Mouse (Mus musculus) embryonic fibroblast, embryonic 13.5 days (primary cell): ENCODE measurements around the gene Rpusd1.

Source experiments
- CTCF ChIP-seq: IDR thresholded peaks from 2 replicates; pipeline ENCODE4 v1.5.1; 2011; ENCODE audit warnings: mild to moderate bottlenecking, control low read depth, low read length, moderate library complexity, borderline replicate concordance; ENCODE audit not compliant: insufficient read depth
- POLR2A ChIP-seq: IDR thresholded peaks from 2 replicates; pipeline ENCODE4 v1.6.1; 2011; ENCODE audit warnings: low read depth, mild to moderate bottlenecking, control low read depth, low read length, moderate library complexity

GRCm38 (mm10) chr17:25775318-25776062, 48.0 kb downstream of the Rpusd1 start:
- no peak for TF ChIP-seq POLR2A
- TF ChIP-seq CTCF = no peak
